Mouse (Mus musculus): ENCODE results near the gene Cmtm3. TPM values are rescaled to one million over a fixed set of nuclear protein-coding genes. Genes with fewer than 3 reads are reported as not detected.
A peak's percentile ranks its signal among the peaks of the same experiment; 100 is the strongest.

Gene Cmtm3
- polyA plus RNA-seq, 1 experiment from 2014 or later = 34.0 TPM

GRCm38 (mm10) chr8:104373779-104374178 is 34.6 kb downstream of the Cmtm3 start:
- H3K36me3 ChIP-seq (ENCODE audit: control insufficient read depth, insufficient read depth) = no peaks in the 10 kb centered on the region
- ATAC-seq = no peak
- no peaks in the 10 kb centered on the region for H3K27me3 ChIP-seq (replicated peaks; ENCODE audit: control insufficient read depth, insufficient read depth, low read length)
- no peak overlapping the region for H3K4me2 ChIP-seq (ENCODE audit: low read length)
- no peak overlapping the region for H3K9ac ChIP-seq (replicated peaks; ENCODE audit: low read depth, low read length)
- no peak overlapping the region for H3K27ac ChIP-seq (ENCODE audit: low read length)
- H3K9me3 ChIP-seq (ENCODE audit: control insufficient read depth, low read length) = no peaks in the 10 kb centered on the region
- WGBS = 76% methylated on average over 11 of the region's 11 CpGs
- peaks cover 24% of the 10 kb centered on the region for H3K4me1 ChIP-seq (replicated peaks; ENCODE audit: control insufficient read depth, insufficient read depth, low read length)
- no peak overlapping the region for H3K4me3 ChIP-seq (replicated peaks; ENCODE audit: low read length)

GRCm38 (mm10) chr8:104374269-104374668 is 35.1 kb downstream of the Cmtm3 start:
- no peaks in the 10 kb centered on the region for H3K36me3 ChIP-seq (ENCODE audit: control insufficient read depth, insufficient read depth)
- H3K4me1 ChIP-seq (replicated peaks; ENCODE audit: control insufficient read depth, insufficient read depth, low read length) = peaks cover 24% of the 10 kb centered on the region
- no peaks in the 10 kb centered on the region for H3K9me3 ChIP-seq (ENCODE audit: control insufficient read depth, low read length)
- WGBS = 65% methylated on average over 11 of the region's 11 CpGs
- no peak overlapping the region for H3K4me3 ChIP-seq (replicated peaks; ENCODE audit: low read length)
- H3K27me3 ChIP-seq (replicated peaks; ENCODE audit: control insufficient read depth, insufficient read depth, low read length) = no peaks in the 10 kb centered on the region
- H3K27ac ChIP-seq (ENCODE audit: low read length) = no peak overlapping the region
- H3K4me2 ChIP-seq (ENCODE audit: low read length) = no peak overlapping the region
- no peak overlapping the region for H3K9ac ChIP-seq (replicated peaks; ENCODE audit: low read depth, low read length)
- ATAC-seq = 0 out of 2 replicates have a peak, but pooled peaks have one; percentile 23

GRCm38 (mm10) chr8:104374864-104375846 is 35.9 kb downstream of the Cmtm3 start:
- WGBS = 35% methylated on average over 14 of the region's 14 CpGs
- Histone ChIP-seq H3K4me2 (ENCODE audit: low read length) (no peak overlapping the region), H3K4me3 (replicated peaks; ENCODE audit: low read length) (no peak overlapping the region), H3K27me3 (replicated peaks; ENCODE audit: control insufficient read depth, insufficient read depth, low read length) (no peaks in the 10 kb centered on the region), H3K4me1 (replicated peaks; ENCODE audit: control insufficient read depth, insufficient read depth, low read length) (peaks cover 20% of the 10 kb centered on the region), H3K36me3 (ENCODE audit: control insufficient read depth, insufficient read depth) (no peaks in the 10 kb centered on the region), H3K9me3 (ENCODE audit: control insufficient read depth, low read length) (no peaks in the 10 kb centered on the region), H3K9ac (replicated peaks; ENCODE audit: low read depth, low read length) (no peak overlapping the region), H3K27ac (ENCODE audit: low read length) (no peak overlapping the region)
- no peak for ATAC-seq

- 49% methylated on average over 5 of the region's 5 CpGs for WGBS
- H3K4me3 ChIP-seq (replicated peaks; ENCODE audit: low read length) = no peak overlapping the region
- no peaks in the 10 kb centered on the region for H3K27me3 ChIP-seq (replicated peaks; ENCODE audit: control insufficient read depth, insufficient read depth, low read length)
- ATAC-seq = no peak
- H3K4me2 ChIP-seq (ENCODE audit: low read length) = no peak overlapping the region
- no peak overlapping the region for H3K27ac ChIP-seq (ENCODE audit: low read length)
- no peaks in the 10 kb centered on the region for H3K9me3 ChIP-seq (ENCODE audit: control insufficient read depth, low read length)
- no peaks in the 10 kb centered on the region for H3K36me3 ChIP-seq (ENCODE audit: control insufficient read depth, insufficient read depth)
- no peak overlapping the region for H3K9ac ChIP-seq (replicated peaks; ENCODE audit: low read depth, low read length)
- H3K4me1 ChIP-seq (replicated peaks; ENCODE audit: control insufficient read depth, insufficient read depth, low read length) = peaks cover 19% of the 10 kb centered on the region
Measured at GRCm38 (mm10) chr8:104375959-104376358, 36.7 kb downstream of the Cmtm3 start.

- 23% methylated on average over 11 of the region's 11 CpGs for WGBS
- Histone ChIP-seq H3K27me3 (replicated peaks; ENCODE audit: control insufficient read depth, insufficient read depth, low read length) (no peaks in the 10 kb centered on the region), H3K36me3 (ENCODE audit: control insufficient read depth, insufficient read depth) (no peaks in the 10 kb centered on the region), H3K4me3 (replicated peaks; ENCODE audit: low read length) (no peak overlapping the region), H3K9me3 (ENCODE audit: control insufficient read depth, low read length) (no peaks in the 10 kb centered on the region), H3K4me2 (ENCODE audit: low read length) (no peak overlapping the region), H3K27ac (ENCODE audit: low read length) (no peak overlapping the region), H3K9ac (replicated peaks; ENCODE audit: low read depth, low read length) (no peak overlapping the region), H3K4me1 (replicated peaks; ENCODE audit: control insufficient read depth, insufficient read depth, low read length) (peaks cover 19% of the 10 kb centered on the region)
- no peak for ATAC-seq
Measured at GRCm38 (mm10) chr8:104376669-104377068, 37.5 kb downstream of the Cmtm3 start.

- H3K27me3 ChIP-seq (replicated peaks; ENCODE audit: control insufficient read depth, insufficient read depth, low read length) = no peaks in the 10 kb centered on the region
- H3K27ac ChIP-seq (ENCODE audit: low read length) = no peak overlapping the region
- H3K9ac ChIP-seq (replicated peaks; ENCODE audit: low read depth, low read length) = no peak overlapping the region
- WGBS = 67% methylated on average over 10 of the region's 10 CpGs
- no peaks in the 10 kb centered on the region for H3K36me3 ChIP-seq (ENCODE audit: control insufficient read depth, insufficient read depth)
- H3K4me3 ChIP-seq (replicated peaks; ENCODE audit: low read length) = no peak overlapping the region
- H3K4me2 ChIP-seq (ENCODE audit: low read length) = no peak overlapping the region
- H3K4me1 ChIP-seq (replicated peaks; ENCODE audit: control insufficient read depth, insufficient read depth, low read length) = peaks cover 24% of the 10 kb centered on the region
- H3K9me3 ChIP-seq (ENCODE audit: control insufficient read depth, low read length) = no peaks in the 10 kb centered on the region
- no peak for ATAC-seq
Measured at GRCm38 (mm10) chr8:104379301-104379836, 40.2 kb downstream of the Cmtm3 start.

- Histone ChIP-seq H3K27me3 (replicated peaks; ENCODE audit: control insufficient read depth, insufficient read depth, low read length) (no peaks in the 10 kb centered on the region), H3K27ac (ENCODE audit: low read length) (no peak overlapping the region), H3K36me3 (ENCODE audit: control insufficient read depth, insufficient read depth) (no peaks in the 10 kb centered on the region), H3K4me2 (ENCODE audit: low read length) (no peak overlapping the region), H3K9me3 (ENCODE audit: control insufficient read depth, low read length) (no peaks in the 10 kb centered on the region), H3K4me3 (replicated peaks; ENCODE audit: low read length) (no peak overlapping the region), H3K9ac (replicated peaks; ENCODE audit: low read depth, low read length) (no peak overlapping the region), H3K4me1 (replicated peaks; ENCODE audit: control insufficient read depth, insufficient read depth, low read length) (peaks cover 17% of the 10 kb centered on the region)
- 92% methylated on average over 7 of the region's 7 CpGs for WGBS
- ATAC-seq = no peak
Measured at GRCm38 (mm10) chr8:104380269-104380668, 41.1 kb downstream of the Cmtm3 start.

GRCm38 (mm10) chr8:104380961-104381411 is 41.8 kb downstream of the Cmtm3 start:
- Histone ChIP-seq H3K4me1 (replicated peaks; ENCODE audit: control insufficient read depth, insufficient read depth, low read length) (peaks cover 12% of the 10 kb centered on the region), H3K27ac (ENCODE audit: low read length) (no peak overlapping the region), H3K36me3 (ENCODE audit: control insufficient read depth, insufficient read depth) (no peaks in the 10 kb centered on the region), H3K4me2 (ENCODE audit: low read length) (no peak overlapping the region), H3K9me3 (ENCODE audit: control insufficient read depth, low read length) (no peaks in the 10 kb centered on the region), H3K9ac (replicated peaks; ENCODE audit: low read depth, low read length) (no peak overlapping the region), H3K27me3 (replicated peaks; ENCODE audit: control insufficient read depth, insufficient read depth, low read length) (no peaks in the 10 kb centered on the region), H3K4me3 (replicated peaks; ENCODE audit: low read length) (no peak overlapping the region)
- WGBS = 86% methylated on average over 5 of the region's 5 CpGs
- no peak for ATAC-seq

- H3K27ac ChIP-seq (ENCODE audit: low read length) = no peak overlapping the region
- no peaks in the 10 kb centered on the region for H3K9me3 ChIP-seq (ENCODE audit: control insufficient read depth, low read length)
- H3K27me3 ChIP-seq (replicated peaks; ENCODE audit: control insufficient read depth, insufficient read depth, low read length) = no peaks in the 10 kb centered on the region
- H3K36me3 ChIP-seq (ENCODE audit: control insufficient read depth, insufficient read depth) = no peaks in the 10 kb centered on the region
- 69% methylated on average over 2 of the region's 2 CpGs for WGBS
- H3K4me3 ChIP-seq (replicated peaks; ENCODE audit: low read length) = no peak overlapping the region
- H3K4me1 ChIP-seq (replicated peaks; ENCODE audit: control insufficient read depth, insufficient read depth, low read length) = peaks cover 19% of the 10 kb centered on the region
- no peak for ATAC-seq
- H3K9ac ChIP-seq (replicated peaks; ENCODE audit: low read depth, low read length) = no peak overlapping the region
- no peak overlapping the region for H3K4me2 ChIP-seq (ENCODE audit: low read length)
Measured at GRCm38 (mm10) chr8:104383296-104383695, 44.1 kb downstream of the Cmtm3 start.
